Mouse (Mus musculus) gonadal fat pad, adult 2 months (tissue): ENCODE measurements around the gene Txndc9. TPM values are rescaled to one million over a fixed set of nuclear protein-coding genes. Genes with fewer than 3 reads are reported as not detected.
A peak's percentile ranks its signal among the peaks of the same experiment; 100 is the strongest.
"Not testable (repeated sequence)": the region's sequence is repeated elsewhere in the genome, so short reads cannot be mapped to it uniquely, and the experiment has no call there.

Experiments
- DNase-seq: peaks from one replicate; pipeline ENCODE4 v3.0.0-alpha.2; 2012; ENCODE audit warnings: low read depth
- polyA plus RNA-seq: library from polyadenylated mRNA; depleted of rRNA; stranded (reverse); fragments of >200 nt; gene quantifications from 2 replicates; pipeline ENCODE4 v1.2.3, GENCODE M21; 2012; rRNA removed

The Txndc9 gene
- polyA plus RNA-seq, 1 experiment: 9.8 TPM

DNA sequence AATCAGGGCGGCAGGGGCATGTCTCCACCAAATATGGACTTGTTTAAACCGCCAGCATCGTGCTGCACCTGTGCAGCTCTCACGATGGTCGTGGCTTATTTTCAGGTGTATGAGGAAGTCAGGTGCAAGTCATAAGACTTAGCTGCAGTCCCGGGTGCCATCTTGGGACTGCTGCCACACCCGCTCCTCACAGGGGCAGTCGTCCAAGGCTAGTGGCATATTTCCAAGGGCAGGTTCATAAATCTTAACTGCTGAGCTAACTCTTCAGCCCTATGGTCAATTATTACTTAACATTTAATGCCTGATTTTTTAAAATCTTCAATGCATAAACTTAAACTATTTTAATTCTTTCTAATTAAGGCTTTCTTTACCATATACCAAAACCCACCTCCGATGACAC, 21.0 kb downstream of the Txndc9 start:
- not testable (repeated sequence) for DNase-seq

DNA sequence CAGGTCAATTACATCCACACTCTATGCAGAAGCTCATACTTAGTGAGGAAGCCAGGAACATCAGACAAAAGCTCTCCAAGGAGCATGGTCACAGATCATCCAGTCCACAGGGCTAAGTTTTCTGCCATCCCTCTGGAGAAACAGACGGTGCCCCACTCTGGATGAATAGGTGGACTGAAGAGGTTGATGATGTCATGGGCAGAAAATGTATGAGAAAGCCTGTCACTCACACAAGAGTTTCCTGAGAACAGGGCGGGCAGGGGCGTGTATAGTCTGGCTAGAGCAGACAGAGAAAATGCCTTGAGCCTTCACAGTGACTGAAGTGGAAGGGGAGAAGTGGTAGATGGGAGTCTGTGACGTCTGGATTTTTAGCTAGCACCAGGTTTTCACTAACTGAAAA, 26.2 kb downstream of the Txndc9 start:
- DNase-seq: no peak

DNA sequence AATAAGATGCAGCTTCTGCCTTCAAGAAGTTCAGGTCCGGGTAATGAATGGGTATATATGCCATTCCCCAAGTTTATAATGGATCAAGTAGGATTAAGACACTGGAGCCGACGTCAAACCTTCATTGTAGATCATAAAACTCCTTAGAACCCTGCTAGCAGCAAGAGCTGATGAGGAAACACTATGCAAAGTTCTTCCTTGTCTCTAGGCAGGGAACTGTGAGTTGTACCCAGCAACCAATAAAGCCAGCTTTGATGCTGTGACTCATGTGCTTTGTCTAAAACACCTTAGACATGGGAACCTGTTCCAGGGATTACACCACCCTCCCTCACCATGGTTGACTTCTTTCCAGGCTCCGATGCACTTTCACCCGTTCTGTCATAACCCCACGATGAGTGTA, 28.9 kb downstream of the Txndc9 start:
- DNase-seq: peak; percentile 82

DNA sequence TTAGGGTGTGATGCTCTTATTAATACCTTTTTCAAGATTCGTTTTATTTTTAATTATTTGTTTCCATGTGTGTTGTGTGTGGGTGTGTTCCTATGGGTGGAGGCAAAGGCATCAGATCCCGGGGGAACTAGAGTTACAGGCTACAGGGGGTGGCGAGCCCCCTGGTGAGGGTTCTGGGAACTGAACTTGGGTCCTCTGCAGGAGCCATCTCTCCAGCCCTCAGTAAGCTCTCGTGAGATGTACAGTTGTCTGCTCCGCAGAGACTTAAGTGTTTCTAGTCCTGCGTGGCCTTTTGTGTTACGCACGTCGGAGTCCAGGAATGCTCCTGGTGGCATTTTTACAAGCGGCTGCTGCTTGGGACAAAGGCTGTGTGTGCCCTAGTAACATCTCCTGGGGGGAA, 32.1 kb downstream of the Txndc9 start:
- no peak for DNase-seq

DNA sequence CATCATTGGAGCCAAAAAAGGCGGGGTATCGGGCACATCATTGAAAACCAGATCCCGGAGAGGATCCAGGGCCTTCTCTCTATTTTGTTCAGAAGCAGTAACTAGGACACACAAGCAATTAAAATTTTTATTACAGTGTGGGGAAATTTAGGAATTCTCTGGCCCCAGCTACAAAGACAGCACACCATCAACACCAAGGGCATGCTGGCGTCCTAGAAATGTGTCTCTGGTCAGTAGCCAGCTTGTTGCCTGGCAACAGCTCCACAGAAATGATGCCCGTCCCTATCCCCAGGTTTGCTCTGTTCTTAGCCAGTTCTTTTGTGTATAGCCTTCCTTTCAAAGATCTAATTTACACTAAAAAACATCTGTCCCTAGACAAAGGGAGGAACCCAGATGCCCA, 38.2 kb downstream of the Txndc9 start:
- no peak for DNase-seq

DNA sequence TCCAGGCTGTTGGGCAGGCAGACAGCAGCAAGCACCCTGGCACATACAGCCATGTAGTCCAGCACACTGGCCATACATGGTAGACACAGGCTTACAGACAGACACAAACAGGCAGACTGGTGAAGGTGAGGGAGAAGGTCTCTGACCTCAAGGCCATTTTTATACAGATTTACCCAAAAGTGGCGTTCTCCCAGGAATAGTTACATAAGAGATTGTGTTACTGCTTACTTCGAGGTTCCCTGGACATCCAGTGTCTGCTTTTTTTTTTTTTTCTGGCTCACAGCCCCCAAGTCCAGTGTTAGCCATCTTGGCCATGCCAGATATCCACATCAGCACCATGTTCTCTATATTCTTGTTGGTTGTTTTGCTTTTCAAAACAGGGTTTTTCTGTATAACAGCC, 39.2 kb downstream of the Txndc9 start:
- no peak for DNase-seq

DNA sequence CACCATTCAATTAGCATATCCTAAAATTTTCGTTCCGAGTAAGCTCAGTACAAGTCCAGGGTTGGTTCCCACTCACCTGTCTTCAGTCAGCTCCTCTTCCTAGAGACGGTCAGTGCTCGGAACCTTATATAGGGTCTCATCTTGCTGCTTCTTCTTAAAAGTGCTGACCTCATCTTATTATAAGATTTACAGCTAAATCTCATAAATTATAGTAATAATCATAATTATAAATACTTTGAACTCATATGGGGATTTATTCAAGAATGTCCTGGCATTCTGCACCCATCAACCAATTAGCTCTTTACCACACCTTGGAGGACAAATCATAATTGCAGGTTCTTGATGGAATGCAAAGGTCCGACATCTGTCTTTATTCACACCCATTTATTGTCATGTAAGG, 40.0 kb downstream of the Txndc9 start, which contains the start of gene Lyg1:
Gene Lyg1 (minus strand): TSS at position 101 of the 400 bp plus-strand sequence.
- DNase-seq: no peak

DNA sequence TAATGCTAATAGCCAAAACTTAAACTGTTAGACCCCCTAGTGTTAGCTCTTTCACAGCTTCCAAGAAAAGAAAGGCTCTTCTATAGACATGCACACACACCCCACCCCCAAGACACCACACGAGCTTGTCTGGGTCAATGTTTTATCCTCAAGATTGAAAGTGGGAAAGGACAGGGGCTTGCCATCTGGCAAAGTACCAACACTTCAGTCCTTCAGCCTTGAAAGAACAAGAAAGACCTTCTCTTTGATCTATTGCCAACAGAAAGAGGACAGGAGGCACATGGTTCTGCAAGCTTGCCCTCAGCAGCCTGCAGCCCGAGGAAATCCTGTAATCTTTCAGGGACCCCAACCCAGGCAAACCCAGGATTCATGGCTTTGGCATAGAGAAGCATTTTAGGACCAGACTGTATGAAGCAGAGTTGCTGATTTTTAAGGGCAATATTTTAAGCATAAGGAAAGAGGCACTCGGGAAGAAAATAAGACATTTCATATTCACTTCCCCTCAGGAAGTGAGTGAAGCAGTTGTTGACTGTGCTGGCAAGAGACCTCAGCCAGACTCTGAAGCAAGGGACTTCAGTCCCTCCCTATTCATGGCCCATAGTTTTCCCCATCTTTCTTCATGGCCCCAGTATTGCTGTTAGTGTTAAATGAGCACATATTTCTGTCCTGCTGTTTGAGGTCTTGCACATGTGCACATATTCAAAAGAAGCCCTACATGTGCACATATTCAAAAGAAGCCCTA, 40.8 kb downstream of the Txndc9 start:
- no peak for DNase-seq

DNA sequence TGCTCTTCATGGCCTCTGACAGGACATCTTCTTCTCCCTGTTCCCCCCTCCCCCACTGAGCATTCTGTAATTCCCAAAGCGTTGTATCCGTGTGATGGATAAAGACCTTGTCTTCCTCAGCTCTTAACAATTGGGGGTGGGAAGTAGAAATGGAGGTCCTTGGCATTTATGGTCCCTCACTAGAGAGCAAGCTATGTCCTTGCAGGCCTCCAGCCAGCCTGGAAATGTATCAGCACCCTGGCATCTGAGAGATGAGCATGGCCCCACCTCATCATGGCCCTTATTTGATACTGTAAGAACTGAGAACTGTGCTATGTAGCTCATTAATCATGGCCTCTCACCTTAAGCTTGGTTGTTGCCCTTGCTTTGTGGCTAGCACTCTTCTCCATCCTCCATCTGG, 42.4 kb downstream of the Txndc9 start:
- no peak for DNase-seq

DNA sequence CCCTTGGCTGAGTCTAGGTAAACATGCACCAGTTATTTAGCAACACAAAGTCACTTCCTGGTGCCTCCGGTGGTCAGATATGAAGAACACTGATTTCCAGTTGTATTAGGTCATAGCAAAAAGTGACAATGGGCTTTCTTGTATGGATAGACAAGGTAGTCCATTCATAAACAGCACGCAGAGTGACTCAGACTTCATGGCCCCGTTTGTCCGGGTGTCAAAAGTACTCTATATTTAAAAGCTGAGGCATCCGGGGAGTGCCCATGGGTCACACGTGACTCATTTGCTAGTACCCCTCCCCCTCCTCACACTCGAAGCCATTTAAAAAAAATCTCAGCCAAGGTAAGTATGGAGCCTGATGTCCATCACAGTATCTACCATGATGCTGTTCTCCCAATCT, 42.9 kb downstream of the Txndc9 start:
- no peak for DNase-seq

DNA sequence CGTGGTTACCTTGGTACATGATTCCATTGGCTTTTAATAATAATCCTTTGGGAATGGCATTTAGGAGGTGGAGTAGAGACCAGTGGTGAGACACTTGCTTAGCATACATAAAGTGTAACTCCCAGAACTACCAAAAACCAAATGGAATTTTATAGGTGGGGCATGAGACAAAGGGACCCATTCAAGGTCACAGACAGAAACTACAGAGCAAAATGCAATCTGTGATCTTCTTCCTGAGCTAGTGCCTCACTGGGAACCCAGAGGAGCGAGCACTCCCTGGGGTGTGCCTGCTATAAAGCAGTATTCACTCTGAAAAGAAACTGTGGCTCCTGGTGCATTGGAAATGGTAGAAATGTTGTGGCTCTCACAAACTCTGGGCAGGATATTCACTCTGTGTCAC, 48.8 kb downstream of the Txndc9 start:
- DNase-seq: no peak

Other genes with a start within 250 kb of the Txndc9 start
- 0.99 and 1.0 TPM in 2 replicates for gene Tsga10, start 131.5 kb downstream of the Txndc9 start, polyA plus RNA-seq
- 3.5 and 3.6 TPM in 2 replicates for gene Lipt1, start 126.2 kb downstream of the Txndc9 start, polyA plus RNA-seq
- gene Mitd1, start 107.5 kb downstream of the Txndc9 start, polyA plus RNA-seq: 6.9 and 7.8 TPM in 2 replicates
- gene Mrpl30, start 107.4 kb downstream of the Txndc9 start, polyA plus RNA-seq: 63.1 and 94.7 TPM in 2 replicates
- gene Lyg2, start 81.4 kb downstream of the Txndc9 start, polyA plus RNA-seq: 0.05 and 0.19 TPM in 2 replicates
- gene Lyg1, start 40.1 kb downstream of the Txndc9 start, polyA plus RNA-seq: 0.32 TPM in 1 of 2 replicates, not detected in the other
- gene Eif5b, start 117 bp upstream of the Txndc9 start, polyA plus RNA-seq: 8.1 and 12.3 TPM in 2 replicates
- 9.5 and 10.0 TPM in 2 replicates for gene Rev1, start 131.9 kb upstream of the Txndc9 start, polyA plus RNA-seq